Mouse (Mus musculus): ENCODE results near the gene Pea15a.
A peak's percentile ranks its signal among the peaks of the same experiment; 100 is the strongest.

- TF ChIP-seq CTCF (IDR thresholded peaks at IDR 0.05; ENCODE audit: extremely low read depth, insufficient read length, insufficient replicate concordance, low read depth, low read length) (no peak), POLR2A (IDR thresholded peaks at IDR 0.05; ENCODE audit: low read depth, low read length) (peak; percentile 93)
These were observed 58.7 kb downstream of the Pea15a start, which contains the start of gene Dcaf8 for GRCm38 (mm10) chr1:172147835-172148278.
